Mouse (Mus musculus) myocyte (in vitro differentiated cells): ENCODE results near the gene Afg1l.

ENCODE experiments used
- MYOD1 ChIP-seq, 3 experiments: IDR thresholded peaks; one replicate each; pipeline ENCODE4 v1.6.1; 2011; ENCODE audit warnings: control low read depth in 2 of 3, low read depth in 2 of 3, mild to moderate bottlenecking in 2 of 3, moderate library complexity in 1 of 3; ENCODE audit not compliant: insufficient read length in 2 of 3, control insufficient read depth in 1 of 3
- POLR2A ChIP-seq: IDR thresholded peaks from one replicate; pipeline ENCODE4 v1.6.1; 2011; ENCODE audit warnings: low read depth, mild to moderate bottlenecking, control low read depth, moderate library complexity; ENCODE audit not compliant: insufficient read length
- POLR2AphosphoS2 ChIP-seq: IDR thresholded peaks from one replicate; pipeline ENCODE4 v1.6.1; 2011; ENCODE audit warnings: low read depth, control low read depth; ENCODE audit not compliant: insufficient read length

DNA sequence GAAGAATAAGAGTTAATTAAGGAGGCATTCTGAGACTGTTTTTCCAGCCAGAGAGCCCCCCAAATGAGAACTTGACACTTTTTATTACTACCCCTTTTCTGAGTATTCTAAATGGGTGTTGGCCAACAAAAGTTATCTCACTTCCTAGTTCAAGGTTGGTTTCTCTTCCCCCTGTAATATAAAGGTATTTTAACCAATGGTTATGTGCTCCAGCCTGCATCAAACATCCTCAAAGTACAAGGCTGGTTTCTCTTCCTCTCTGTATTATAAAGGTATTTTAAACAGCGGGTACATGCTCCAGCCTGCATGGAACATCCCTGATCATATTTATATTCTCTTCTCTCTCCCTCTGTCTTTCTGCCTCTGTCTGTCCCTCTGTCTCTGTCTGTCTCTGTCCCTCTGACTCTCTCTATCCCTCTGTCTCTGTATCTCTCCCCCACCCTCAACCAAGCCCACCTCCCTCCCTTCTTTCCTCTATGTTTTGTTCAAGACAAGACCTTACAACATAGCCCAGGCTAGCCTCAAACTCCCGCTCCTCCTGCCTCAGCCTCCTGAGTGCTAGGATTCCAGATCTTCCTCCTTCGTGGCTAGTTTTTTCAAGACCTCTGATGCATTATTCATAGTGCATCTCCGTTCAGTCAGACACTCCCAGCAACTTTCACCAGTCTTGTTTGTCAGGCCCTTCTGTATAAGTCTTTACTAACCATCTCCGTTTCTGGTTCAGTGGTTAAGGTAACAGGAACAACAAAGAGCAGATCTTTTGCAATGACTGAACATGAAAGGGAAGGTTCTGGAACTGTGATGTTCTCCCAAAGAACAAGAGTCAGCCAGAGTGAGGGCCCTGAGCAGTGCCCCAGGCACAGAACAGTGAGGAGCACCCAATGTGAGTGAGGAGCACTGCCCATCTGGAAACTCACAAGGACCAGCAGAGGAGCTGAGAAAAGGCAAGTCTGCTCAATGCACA, 41.2 kb downstream of the Afg1l start:
- TF ChIP-seq POLR2A = no peak
- TF ChIP-seq POLR2AphosphoS2 = no peak
- TF ChIP-seq MYOD1 (IDR thresholded peaks at IDR 0.05; ENCODE audit: control insufficient read depth in 1 of 3, insufficient read length in 2 of 3, low read depth in 2 of 3) = no peak
